Mouse (Mus musculus) thymus, adult 2 months (tissue): ENCODE data around the gene Zmym1. TPM values are rescaled to one million over a fixed set of nuclear protein-coding genes. Genes with fewer than 3 reads are reported as not detected.
"Not testable (repeated sequence)": the region's sequence is repeated elsewhere in the genome, so short reads cannot be mapped to it uniquely, and the experiment has no call there.

ENCODE experiments used
- DNase-seq: peaks from one replicate; pipeline ENCODE4 v3.0.0; 2021
- H3K27ac ChIP-seq: fragments of 200-500 bp; 2 replicates; pipeline ENCODE4 v1.5.1; 2012; ENCODE audit warnings: low read length, control low read depth; ENCODE audit not compliant: control insufficient read depth, insufficient read depth
- H3K27me3 ChIP-seq: fragments of 200-500 bp; 2 replicates; pipeline ENCODE4 v1.6.1; 2012; ENCODE audit warnings: mild to moderate bottlenecking, low read length, moderate library complexity, mixed read lengths; ENCODE audit not compliant: control insufficient read depth, insufficient read depth
- H3K36me3 ChIP-seq: fragments of 200-500 bp; 2 replicates; pipeline ENCODE4 v1.6.1; 2012; ENCODE audit warnings: mild to moderate bottlenecking, low read length, moderate library complexity; ENCODE audit not compliant: control insufficient read depth, insufficient read depth
- H3K4me1 ChIP-seq: fragments of 200-500 bp; replicated peaks from 2 replicates; pipeline ENCODE4 v1.6.1; 2012; ENCODE audit warnings: low read length; ENCODE audit not compliant: control insufficient read depth, insufficient read depth
- H3K4me3 ChIP-seq: fragments of 200-500 bp; 2 replicates; pipeline ENCODE4 v1.5.1; 2012; ENCODE audit warnings: mild to moderate bottlenecking, low read length, control low read depth, moderate library complexity; ENCODE audit not compliant: control insufficient read depth, insufficient read depth
- CTCF ChIP-seq: fragments of 200-500 bp; IDR thresholded peaks from 2 replicates; pipeline ENCODE4 v1.5.1; 2012; ENCODE audit warnings: mild to moderate bottlenecking, control low read depth, low read length, moderate library complexity, borderline replicate concordance; ENCODE audit not compliant: control insufficient read depth, poor library complexity, insufficient read depth; ENCODE audit errors: extremely low read depth
- POLR2A ChIP-seq: fragments of 200-500 bp; IDR thresholded peaks from 2 replicates; pipeline ENCODE4 v1.6.1; 2012; ENCODE audit warnings: mild to moderate bottlenecking, low read length, control low read depth, moderate library complexity; ENCODE audit not compliant: control insufficient read depth, poor library complexity, insufficient read depth; ENCODE audit errors: extremely low read depth
- WGBS: fragments of 180-500 bp; shearing (Covaris S2); methylation state at CpG from one replicate; pipeline ENCODE4 v1.1.7; 2018; 5-methylcytosine and 5-hydroxymethylcytosine counted together
- polyA plus RNA-seq: library from polyadenylated mRNA; depleted of rRNA; stranded (reverse); fragments of >200 nt; gene quantifications from 2 replicates; pipeline ENCODE4 v1.2.3, GENCODE M21; 2012; rRNA removed

Gene Zmym1
- polyA plus RNA-seq: 6.2 and 6.3 TPM in 2 replicates

DNA sequence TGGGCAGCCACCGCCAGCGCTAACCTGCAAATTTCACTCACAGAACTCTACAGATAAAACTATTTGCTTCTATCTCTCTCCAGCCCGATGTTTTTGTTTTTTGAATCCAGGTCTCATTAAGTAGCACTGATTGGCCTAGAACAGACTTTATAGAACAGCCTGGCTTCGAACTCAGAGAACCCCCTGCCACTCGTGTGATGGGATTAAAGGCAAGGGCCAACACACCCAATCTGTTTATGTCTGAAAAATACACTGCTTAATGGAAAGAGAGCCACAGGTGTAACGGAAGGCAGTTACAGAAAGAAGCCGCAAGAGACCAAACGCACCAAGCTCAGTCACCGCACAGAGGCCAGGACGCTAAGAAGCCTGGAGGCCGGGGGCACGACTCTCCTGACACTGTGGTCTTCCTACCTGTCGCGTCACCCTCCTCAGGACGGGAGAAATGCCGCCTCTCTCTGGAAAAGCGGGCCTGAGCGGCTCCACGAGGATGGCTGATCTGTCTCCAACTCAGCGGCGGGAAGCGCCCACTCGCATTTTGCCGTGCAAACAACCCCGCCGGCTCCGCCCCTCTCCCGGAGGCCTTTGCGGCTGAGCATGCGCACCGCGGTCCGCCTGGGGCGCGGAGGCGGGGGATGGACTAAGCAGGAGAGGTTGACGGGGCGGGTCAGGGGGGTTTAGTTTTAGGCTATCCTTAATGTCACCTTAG, at the start of gene Zmym1:
Zmym1 (minus strand) TSS at position 568 of the 706 bp plus-strand sequence.
- Histone ChIP-seq H3K27ac (peak within 1 kb of the TSS; percentile 71), H3K4me3 (peak within 1 kb of the TSS; percentile 91), H3K36me3 (no peaks in the 10 kb centered on the region; the same call in 1 of the 2 replicates), H3K27me3 (no peaks in the 10 kb centered on the region), H3K4me1 (peaks cover 3% of the 10 kb centered on the region; the same call in 1 of the 2 replicates)
- WGBS: 2% methylated on average over 38 of the region's 38 CpGs
- peak; percentile 79 for TF ChIP-seq POLR2A
- 0 out of 2 replicates have a peak, but pooled peaks have one; percentile 35 for TF ChIP-seq CTCF
- peak; percentile 95 for DNase-seq

DNA sequence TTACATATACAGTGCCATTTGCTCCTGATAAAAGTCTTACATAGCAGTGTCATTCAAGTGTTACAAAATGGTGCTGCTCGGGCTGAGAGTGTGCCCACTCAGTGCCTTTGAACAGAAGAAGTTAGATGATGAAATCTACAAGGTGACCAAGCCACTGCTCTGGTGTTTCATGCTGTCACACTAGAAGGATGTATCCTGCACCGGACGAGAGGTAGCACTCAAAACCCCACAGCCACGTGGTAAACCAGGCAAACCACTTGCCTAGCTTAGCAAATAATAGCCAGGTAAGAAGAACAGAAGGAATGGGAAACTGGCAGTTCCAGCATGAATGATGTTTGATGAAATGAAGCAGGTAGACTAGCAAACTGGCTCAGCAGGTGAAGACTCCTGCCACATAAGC, 49.6 kb upstream of the Zmym1 start:
- WGBS: 83% methylated on average over 4 of the region's 4 CpGs
- Histone ChIP-seq H3K27me3 (no peaks in the 10 kb centered on the region), H3K4me3 (no peak overlapping the region), H3K36me3 (no peaks in the 10 kb centered on the region), H3K4me1 (no peaks in the 10 kb centered on the region), H3K27ac (no peak overlapping the region)
- no peak for TF ChIP-seq CTCF
- no peak for TF ChIP-seq POLR2A
- DNase-seq: no peak

DNA sequence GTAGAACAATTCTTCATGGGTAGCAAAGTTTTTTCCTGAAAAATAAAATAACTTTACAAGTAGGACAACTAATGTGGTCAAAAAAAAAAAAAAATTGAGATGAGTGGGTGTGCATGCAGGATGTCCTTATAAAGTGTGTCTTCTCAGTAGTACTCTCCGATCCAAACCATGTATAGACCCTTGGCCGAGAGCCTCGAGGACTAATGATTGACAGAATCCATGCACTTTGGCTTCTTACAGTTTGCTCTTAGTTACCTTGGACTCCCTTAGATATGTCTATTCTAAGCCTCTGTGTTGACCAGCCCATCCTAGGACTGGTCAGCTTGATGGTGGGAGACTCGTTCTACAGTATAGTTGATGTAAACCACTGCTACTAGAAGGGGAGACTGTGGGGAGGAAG, 46.6 kb upstream of the Zmym1 start:
- no peak for TF ChIP-seq POLR2A
- TF ChIP-seq CTCF: no peak
- Histone ChIP-seq H3K27ac (no peak overlapping the region), H3K36me3 (no peaks in the 10 kb centered on the region), H3K4me1 (no peaks in the 10 kb centered on the region), H3K27me3 (no peaks in the 10 kb centered on the region), H3K4me3 (no peak overlapping the region)
- DNase-seq: no peak
- WGBS: 94% methylated on average over 4 of the region's 4 CpGs

DNA sequence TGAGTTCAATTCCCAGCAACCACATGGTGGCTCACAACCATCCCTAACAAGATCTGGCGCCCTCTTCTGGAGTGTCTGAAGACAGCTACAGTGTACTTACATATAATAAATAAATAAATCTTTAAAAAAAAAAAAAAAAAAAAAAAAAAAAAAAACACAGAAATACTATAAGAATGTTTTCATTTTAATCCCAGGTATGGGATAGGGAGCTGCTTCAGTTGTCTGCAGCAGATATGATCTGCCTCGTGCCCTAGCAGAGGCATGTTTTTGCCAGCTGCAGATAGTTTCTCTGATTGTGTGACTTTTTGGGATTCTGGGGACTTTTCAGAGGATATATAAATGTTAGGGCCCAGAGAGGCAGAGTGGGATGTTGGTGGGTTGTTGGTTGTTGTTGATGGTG, 38.6 kb upstream of the Zmym1 start:
- not testable (repeated sequence) for H3K4me1 ChIP-seq, H3K4me3 ChIP-seq, H3K36me3 ChIP-seq, H3K27me3 ChIP-seq, H3K27ac ChIP-seq, DNase-seq
- WGBS: 96% methylated on average over 1 of the region's 2 CpGs

DNA sequence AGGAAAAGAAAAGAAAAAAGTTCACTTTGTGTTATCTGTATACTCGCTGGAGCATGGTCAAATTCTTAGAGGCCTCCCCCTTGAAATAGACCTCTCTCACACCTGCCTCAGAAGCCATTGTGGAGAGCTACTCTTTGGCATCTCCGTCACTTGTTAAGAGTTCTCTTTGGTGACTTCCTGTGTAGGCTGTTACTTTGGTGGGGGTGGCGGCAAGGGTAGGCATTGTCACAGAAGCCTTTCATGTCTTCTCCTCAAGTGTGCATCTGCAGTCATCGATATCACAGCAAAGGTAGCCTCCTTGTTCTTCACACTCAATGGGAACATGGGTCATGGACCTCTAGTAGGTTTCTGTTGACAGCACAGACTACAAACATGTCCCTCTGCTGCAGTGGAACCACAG, 34.1 kb upstream of the Zmym1 start:
- no peaks in the 10 kb centered on the region for H3K27me3 ChIP-seq
- WGBS: 18% methylated on average over 4 of the region's 4 CpGs
- DNase-seq: peak; percentile 28
- H3K4me1 ChIP-seq: peaks cover 9% of the 10 kb centered on the region
- H3K36me3 ChIP-seq: no peaks in the 10 kb centered on the region
- no peak overlapping the region for H3K4me3 ChIP-seq
- peak overlapping the region; percentile 22; the same call in 1 of the 2 replicates for H3K27ac ChIP-seq
- TF ChIP-seq CTCF (no peak), POLR2A (no peak)

DNA sequence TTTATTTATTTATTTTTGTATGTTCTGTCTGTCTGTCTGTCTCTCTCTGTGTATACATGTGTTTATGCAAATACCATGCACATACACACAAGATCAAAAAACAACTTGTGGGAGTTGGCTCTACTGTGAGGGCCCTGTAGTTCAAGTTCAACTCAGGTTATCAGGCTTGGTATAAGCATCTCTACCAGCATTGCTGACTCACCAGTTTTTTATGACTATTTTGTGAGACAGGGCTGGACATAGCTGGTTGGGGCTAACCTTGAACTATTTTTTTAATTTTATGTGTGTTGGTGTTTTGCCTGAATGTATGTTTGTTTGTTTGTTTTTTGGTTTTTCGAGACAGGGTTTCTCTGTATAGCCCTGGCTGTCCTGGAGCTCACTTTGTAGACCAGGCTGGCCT, 30.2 kb upstream of the Zmym1 start:
- Histone ChIP-seq H3K4me3 (no peak overlapping the region), H3K36me3 (peaks cover 4% of the 10 kb centered on the region; the same call in 1 of the 2 replicates), H3K27ac (no peak overlapping the region), H3K4me1 (peaks cover 9% of the 10 kb centered on the region), H3K27me3 (no peaks in the 10 kb centered on the region)
- no peak for DNase-seq
- WGBS: 94% methylated on average over 1 of the region's 1 CpGs
- no peak for TF ChIP-seq POLR2A
- TF ChIP-seq CTCF: no peak

DNA sequence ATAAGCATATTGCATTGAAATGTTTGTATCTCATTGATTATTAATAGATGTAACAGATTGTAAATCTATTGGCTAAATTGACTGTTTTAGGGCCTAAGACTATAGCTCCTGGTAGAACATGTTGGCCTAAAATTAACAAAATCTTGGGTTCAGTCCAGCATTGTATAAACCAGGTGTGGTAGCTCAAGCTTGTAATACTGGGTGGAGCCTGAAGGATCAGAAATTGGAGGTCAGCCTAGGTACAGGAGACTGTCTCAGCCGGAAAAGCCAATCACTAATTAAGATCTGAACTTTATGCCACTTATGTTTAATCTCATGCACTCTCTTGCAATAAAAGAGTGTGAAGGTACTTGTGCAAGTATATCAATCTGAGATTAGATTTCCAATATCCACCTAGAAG, 24.8 kb upstream of the Zmym1 start:
- Histone ChIP-seq H3K36me3 (peaks cover 4% of the 10 kb centered on the region; the same call in 1 of the 2 replicates), H3K27me3 (no peaks in the 10 kb centered on the region), H3K4me1 (no peaks in the 10 kb centered on the region), H3K27ac (no peak overlapping the region), H3K4me3 (no peak overlapping the region)
- DNase-seq: no peak
- TF ChIP-seq POLR2A (no peak), CTCF (no peak)
- WGBS: 89% methylated on average over 1 of the region's 1 CpGs
